Mouse (Mus musculus) frontal cortex, adult (tissue): Measurements from ENCODE around the gene Fam49a.

Experiments
- ATAC-seq: cut with Nextera tagmentation; 2 replicates; pipeline ENCODE4 v1.9.2; 2017; ENCODE audit warnings: mild to moderate bottlenecking, moderate library complexity, mixed read lengths; ENCODE audit not compliant: low TSS enrichment

Gene Fam49a

DNA sequence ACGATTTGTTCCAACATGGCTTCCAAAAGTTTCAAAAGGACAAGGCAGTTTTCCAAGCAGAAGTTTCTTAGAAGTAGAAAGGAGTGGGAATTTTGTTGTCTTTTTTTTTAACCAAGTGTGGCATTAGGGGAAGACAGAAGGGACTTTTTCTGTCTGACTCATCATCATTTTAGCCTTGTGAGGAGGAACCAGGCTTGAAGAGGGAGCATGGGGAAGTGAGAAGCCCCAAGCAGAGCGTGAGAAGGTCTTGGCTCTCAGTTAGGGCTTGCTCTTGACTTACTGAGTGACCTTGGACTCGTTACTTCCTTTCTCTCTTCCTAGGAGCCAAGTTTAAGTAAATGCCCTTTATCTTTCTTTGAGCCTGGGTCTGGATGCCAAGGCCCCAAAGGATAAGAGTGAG, 8.6 kb downstream of the Fam49a start:
- no peak for ATAC-seq

GRCm38 (mm10) chr12:12274115-12274514, 12.2 kb downstream of the Fam49a start:
- no peak for ATAC-seq

DNA sequence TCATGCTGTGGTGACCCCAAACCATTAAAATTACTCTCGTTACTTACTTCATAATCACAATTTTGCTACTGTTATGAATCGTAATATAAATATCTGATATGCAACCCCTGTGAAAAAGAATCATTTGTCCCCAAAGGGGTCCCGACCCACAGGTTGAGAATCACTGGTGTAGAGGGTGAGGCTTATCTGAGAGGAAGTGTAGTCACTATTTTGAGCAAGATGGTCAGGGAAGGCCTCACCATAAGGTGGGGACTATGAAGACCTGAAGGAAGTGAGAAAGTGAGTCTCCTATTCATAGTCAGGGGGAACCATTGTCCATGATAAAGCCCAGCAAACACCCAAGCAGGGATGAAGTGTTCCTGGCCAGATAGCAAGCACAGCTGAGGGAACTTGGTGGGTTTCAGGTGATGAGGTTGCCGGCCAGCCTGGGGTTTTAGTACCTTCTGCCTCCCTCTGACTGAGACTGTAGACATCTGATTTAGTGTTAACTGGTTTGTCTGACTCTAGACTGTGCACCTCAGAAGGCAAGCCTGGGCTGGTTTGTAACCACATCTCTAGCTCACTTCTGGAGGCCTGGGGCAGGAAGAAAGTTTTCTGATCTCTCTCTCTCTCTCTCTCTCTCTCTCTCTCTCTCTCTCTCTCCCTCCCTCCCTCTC, 13.3 kb downstream of the Fam49a start:
- ATAC-seq, result no peak

- no peak for ATAC-seq
Observed at GRCm38 (mm10) chr12:12277741-12278463, 16.0 kb downstream of the Fam49a start.

GRCm38 (mm10) chr12:12278464-12278872, 16.5 kb downstream of the Fam49a start:
- no peak for ATAC-seq

- no peak for ATAC-seq
Observed at GRCm38 (mm10) chr12:12283702-12284288, 21.9 kb downstream of the Fam49a start.

- ATAC-seq, result no peak
Observed at GRCm38 (mm10) chr12:12284521-12284920, 22.6 kb downstream of the Fam49a start.

DNA sequence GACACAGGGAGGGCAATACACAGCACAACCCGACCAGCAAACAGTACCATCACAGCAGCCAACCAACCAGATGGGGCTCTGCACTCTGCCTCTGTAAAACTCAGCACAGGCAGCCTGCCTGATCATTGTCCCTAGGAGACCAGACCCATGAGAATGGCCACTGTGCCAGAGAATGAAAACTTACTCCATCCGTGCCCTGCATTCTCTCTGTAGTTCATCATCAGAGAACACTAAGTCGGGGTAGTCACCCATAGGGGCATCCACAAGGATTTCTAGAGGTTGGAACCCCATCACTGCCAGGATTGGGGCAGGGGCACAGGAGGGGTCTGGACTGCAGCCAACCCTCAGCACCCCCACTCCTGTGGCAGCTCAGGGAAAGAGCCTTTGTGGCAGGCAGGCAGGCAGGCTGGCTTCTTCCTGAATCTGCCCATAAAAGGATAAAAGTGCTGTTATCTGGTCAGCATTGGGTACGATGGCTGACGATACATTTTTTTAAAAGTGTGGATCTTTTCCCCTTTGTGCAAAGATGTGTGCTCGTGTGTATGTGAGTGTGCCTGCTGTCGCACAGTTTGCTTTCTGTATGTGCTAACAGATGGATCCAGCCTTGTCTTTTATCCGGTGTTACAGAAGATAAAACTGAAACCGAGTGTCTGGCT, 25.3 kb downstream of the Fam49a start:
- ATAC-seq, result peak; percentile 48

- no peak; the same call in 1 of the 2 replicates for ATAC-seq
Observed at GRCm38 (mm10) chr12:12287787-12288132, 25.8 kb downstream of the Fam49a start.

DNA sequence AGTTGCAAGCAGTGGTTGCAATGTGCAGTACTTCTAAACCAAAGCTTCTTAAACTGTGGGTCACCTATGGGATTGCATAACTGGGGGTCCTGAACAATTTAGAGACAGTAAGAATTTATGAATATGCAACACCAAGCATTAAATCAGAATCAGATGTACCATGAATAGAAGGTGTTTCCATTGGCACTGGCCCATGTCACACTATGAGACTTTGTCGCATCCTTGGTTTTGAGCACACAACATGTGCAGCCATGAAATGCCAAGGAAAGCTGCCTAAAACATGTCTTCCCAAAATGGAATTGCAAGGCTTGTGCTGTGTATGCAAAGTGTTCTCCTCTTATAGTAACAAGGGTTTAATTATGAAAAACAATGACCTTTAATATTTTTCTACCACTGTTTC, 26.6 kb downstream of the Fam49a start:
- ATAC-seq, result no peak

DNA sequence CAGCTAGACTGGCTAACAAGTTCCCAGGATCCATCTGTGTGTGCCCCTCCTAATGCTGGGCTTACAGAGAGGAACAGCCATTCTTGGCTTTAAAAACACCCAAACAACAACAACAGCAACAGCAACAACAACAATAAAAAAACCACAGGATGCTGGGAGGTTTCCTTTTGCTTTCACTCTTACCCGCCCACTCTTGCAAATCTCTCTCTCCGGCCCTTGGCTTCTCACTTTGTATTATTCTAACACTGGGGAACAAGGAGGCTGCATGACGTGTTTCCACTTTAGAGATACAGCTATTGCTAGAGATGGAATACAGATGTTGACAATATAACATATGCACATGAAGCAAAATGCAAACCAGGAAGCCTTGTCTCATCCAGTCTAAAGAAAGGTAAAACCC, 27.7 kb downstream of the Fam49a start:
- ATAC-seq, result no peak

- no peak for ATAC-seq
Observed at GRCm38 (mm10) chr12:12292043-12292618, 30.2 kb downstream of the Fam49a start.

DNA sequence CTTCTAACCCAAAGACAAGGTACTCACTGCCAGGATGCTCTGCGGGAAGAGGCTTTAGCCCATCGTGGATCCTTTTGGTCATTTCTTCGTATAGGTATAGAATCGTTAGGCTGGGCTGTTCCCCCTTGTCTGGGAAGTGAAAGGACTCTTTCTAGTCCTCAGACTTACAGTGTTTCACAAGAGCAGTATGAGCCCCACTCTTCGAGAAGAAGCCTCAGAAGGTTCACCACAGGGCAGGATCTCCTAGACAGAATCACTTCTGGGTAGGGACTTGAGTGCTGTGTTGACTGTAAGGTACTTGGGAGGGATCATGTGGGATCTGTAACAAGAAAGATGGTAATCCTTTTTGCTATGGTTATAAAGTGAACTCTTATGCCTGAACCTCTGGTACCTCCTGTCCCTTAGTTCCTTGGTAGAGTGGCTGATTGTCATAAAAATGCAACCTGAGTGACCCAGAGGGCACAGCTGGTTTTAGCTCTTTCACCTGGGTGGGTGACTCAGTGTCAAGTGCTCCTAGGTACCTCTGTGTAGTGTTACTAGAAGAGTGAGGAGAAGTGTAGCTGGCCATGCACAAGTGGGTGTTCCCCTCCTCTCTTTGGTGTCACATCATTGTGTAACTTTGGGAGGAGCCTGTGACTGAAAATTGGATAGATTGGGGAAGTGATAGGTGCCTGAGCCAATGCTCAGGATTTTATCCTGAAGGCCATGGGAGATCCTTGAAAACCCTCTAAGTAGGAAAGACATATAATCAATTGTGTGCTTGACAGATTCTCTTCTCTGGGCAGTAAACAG, 32.6 kb downstream of the Fam49a start:
- no peak for ATAC-seq

GRCm38 (mm10) chr12:12298451-12298850, 36.5 kb downstream of the Fam49a start:
- ATAC-seq, result no peak

- ATAC-seq, result no peak
Observed at GRCm38 (mm10) chr12:12299303-12299702, 37.4 kb downstream of the Fam49a start.

- ATAC-seq, result no peak
Observed at GRCm38 (mm10) chr12:12301149-12301548, 39.2 kb downstream of the Fam49a start.

DNA sequence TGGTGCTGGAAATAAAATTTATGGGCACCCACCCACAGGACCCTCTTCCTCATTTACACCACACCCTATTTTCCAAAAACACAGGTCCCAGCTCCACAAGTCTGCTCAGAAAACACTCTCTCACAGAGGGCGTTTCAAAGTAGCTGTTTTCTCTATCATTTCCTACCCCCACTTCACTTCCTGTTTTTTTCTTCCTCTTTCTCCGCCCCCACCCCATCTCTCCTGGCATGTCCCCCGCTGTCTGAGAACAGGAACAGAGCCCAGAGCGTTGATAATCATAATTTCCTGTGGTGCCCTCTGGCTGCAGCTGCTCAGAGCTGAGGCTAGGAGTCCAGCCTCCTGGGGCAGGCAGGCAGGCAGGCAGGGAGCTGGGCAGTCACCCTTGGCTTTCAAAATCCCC, 39.9 kb downstream of the Fam49a start:
- ATAC-seq, result peak; percentile 21; the same call in 1 of the 2 replicates

- ATAC-seq, result no peak
Observed at GRCm38 (mm10) chr12:12306214-12306613, 44.3 kb downstream of the Fam49a start.

- ATAC-seq, result peak; percentile 21
Observed at GRCm38 (mm10) chr12:12306814-12307213, 44.9 kb downstream of the Fam49a start.

DNA sequence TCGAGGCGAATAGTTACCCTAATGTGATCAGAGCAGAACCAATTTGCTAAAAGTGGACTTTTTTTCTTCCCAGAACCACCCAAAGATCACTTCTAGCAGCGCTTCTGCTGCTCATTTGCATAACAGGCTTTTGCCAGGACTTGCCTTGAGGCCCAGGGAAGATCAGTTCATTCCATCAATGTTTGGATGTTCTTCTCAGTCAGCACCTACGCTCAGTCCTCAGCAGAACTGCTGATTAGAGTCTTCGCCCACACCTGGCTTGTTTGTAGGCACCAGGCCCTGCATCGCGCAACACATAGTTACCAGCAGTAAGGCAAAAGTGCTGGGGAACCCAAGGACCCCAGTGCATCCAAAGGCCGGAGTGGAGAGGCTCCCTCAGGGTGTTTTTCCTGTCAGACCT, 45.3 kb downstream of the Fam49a start:
- ATAC-seq, result peak; percentile 65

DNA sequence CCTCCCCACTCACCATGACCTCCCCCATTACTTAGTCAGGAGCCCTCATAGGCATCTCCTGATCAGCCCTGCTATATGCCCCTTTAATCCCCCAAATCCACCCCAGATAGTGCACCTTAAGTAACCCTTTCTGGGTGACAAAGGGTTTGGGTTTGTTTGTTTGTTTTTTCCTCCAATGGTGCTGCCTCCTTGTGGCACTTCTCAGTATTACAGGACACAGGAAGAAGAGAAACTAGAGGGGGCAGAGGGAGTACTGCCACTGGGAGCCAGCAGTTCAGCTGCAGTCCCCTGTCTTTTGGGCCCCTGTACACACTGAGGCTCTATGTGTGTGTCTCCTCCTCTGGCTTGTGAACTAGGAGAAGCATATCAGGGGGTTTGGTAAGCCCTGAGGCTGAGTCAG, 51.5 kb downstream of the Fam49a start:
- 0 out of 2 replicates have a peak, but pooled peaks have one; percentile 1 for ATAC-seq
